Comparison of ENCODE assay signal across 20 mouse cellular contexts in the genomic region with DNA sequence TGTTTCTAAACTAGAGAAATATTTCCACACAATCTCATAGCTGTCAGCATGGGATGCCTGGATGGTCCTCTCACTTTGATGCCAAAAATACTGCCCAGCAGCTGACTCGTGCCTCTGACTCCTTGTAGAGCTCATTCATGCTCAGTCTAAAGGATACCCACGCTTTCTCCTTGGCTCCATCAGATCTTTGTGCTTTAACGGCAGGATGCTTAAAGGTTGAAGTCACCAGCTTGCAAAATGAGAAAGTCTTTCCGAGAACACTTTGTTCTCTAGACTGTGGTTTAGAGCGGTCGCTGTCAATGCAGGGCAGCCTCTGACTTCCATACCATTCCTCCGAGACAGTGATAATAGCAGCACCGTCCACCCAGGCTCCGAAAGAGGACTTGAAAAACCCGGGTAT.
A peak's percentile ranks its signal among the peaks of the same experiment; 100 is the strongest.
DNase-seq lines count a peak whose midpoint lies in the region; ATAC-seq and TF ChIP-seq lines count a peak whose summit lies in the region.
"Had no signal": no experiment of that assay in that cellular context is flagged by ENCODE, and none has a peak within 500 bp of the region (broad histone marks: within the 10 kb centered on the region; RNA-seq: fewer than 3 reads in every experiment).

No protein-coding gene starts in this region.

- DNase-seq in heart, adult 2 months: no peak
- no peak for DNase-seq in heart, adult 9 months (ENCODE audit: low spot score in 2 of 2)
- DNase-seq in midbrain, embryonic 14.5 days: no peak
- no peak for DNase-seq in cerebellum, postnatal 14 days
- no peak for DNase-seq in embryo, embryonic 10 days (ENCODE audit: low spot score)
- no peak for DNase-seq in kidney, adult 18-20 months
- DNase-seq: adrenal gland, adult 8-10 months; cerebellum, adult 8-10 months; spleen, adult 18-20 months had no signal

- ATAC-seq in midbrain, embryonic 15.5 days (replicated peaks): 0 out of 2 replicates have a peak, but pooled peaks have one; percentile 49
- ATAC-seq in midbrain, embryonic 14.5 days (ENCODE audit: low FRiP score, low TSS enrichment): no peak
- no peak; the same call in 1 of the 2 replicates for ATAC-seq in heart, embryonic 15.5 days (replicated peaks; ENCODE audit: insufficient number of reproducible peaks, insufficient read depth, low FRiP score, low read depth)
- ATAC-seq: intestine, postnatal 0 days had no signal

- WGBS in heart, adult 2 months: 34% methylated on average over 10 of the region's 10 CpGs
- WGBS in midbrain, embryonic 15.5 days: 77% methylated on average over 10 of the region's 10 CpGs
- WGBS in midbrain, embryonic 14.5 days: 83% methylated on average over 10 of the region's 10 CpGs
- 21% methylated on average over 10 of the region's 10 CpGs for WGBS in heart, embryonic 15.5 days

- TF ChIP-seq CTCF in heart, adult 2 months (IDR thresholded peaks at IDR 0.05): no peak

- no peak overlapping the region for H3K4me2 ChIP-seq in midbrain, embryonic 15.5 days
- H3K4me2 ChIP-seq in midbrain, embryonic 14.5 days (ENCODE audit: low read length): no peak overlapping the region
- peak overlapping the region; percentile 45 for H3K4me2 ChIP-seq in heart, embryonic 15.5 days
- H3K4me2 ChIP-seq: hindbrain, embryonic 15.5 days; liver, embryonic 11.5 days; lung, embryonic 14.5 days; neural tube, embryonic 12.5 days; stomach, embryonic 15.5 days had no signal

- no peak overlapping the region for H3K9ac ChIP-seq in heart, adult 2 months (ENCODE audit: low read depth, low read length)
- no peak overlapping the region for H3K9ac ChIP-seq in midbrain, embryonic 15.5 days
- H3K9ac ChIP-seq in midbrain, embryonic 14.5 days (replicated peaks; ENCODE audit: low read length): no peak overlapping the region
- no peak overlapping the region for H3K9ac ChIP-seq in heart, embryonic 15.5 days
- H3K9ac ChIP-seq: hindbrain, embryonic 15.5 days; lung, embryonic 14.5 days; neural tube, embryonic 12.5 days; stomach, embryonic 15.5 days had no signal

- H3K9me3 ChIP-seq in midbrain, embryonic 15.5 days: no peaks in the 10 kb centered on the region
- H3K9me3 ChIP-seq in midbrain, embryonic 14.5 days (ENCODE audit: control insufficient read depth, low read length): no peaks in the 10 kb centered on the region
- H3K9me3 ChIP-seq in heart, embryonic 15.5 days (replicated peaks): no peaks in the 10 kb centered on the region
- H3K9me3 ChIP-seq: hindbrain, embryonic 15.5 days; limb, embryonic 10.5 days; megakaryocyte, embryonic 14.5 days; neural tube, embryonic 12.5 days; stomach, embryonic 15.5 days had no signal

- TF ChIP-seq POLR2A in heart, adult 2 months (IDR thresholded peaks at IDR 0.05; ENCODE audit: insufficient read depth, low read depth, low read length): no peak

- peaks cover 18% of the 10 kb centered on the region for H3K4me1 ChIP-seq in heart, adult 2 months (ENCODE audit: control insufficient read depth, insufficient read depth, low read length)
- H3K4me1 ChIP-seq in midbrain, embryonic 15.5 days: no peaks in the 10 kb centered on the region
- H3K4me1 ChIP-seq in midbrain, embryonic 14.5 days (ENCODE audit: control insufficient read depth, insufficient read depth, low read length): no peaks in the 10 kb centered on the region
- H3K4me1 ChIP-seq in heart, embryonic 15.5 days (replicated peaks): peaks cover 65% of the 10 kb centered on the region
- H3K4me1 ChIP-seq: hindbrain, embryonic 15.5 days; megakaryocyte, embryonic 14.5 days had no signal

- peak overlapping the region; percentile 21 for H3K27ac ChIP-seq in heart, adult 2 months
- no peak overlapping the region for H3K27ac ChIP-seq in midbrain, embryonic 15.5 days
- H3K27ac ChIP-seq in midbrain, embryonic 14.5 days (replicated peaks; ENCODE audit: low read depth, low read length): no peak overlapping the region
- H3K27ac ChIP-seq in heart, embryonic 15.5 days: peak overlapping the region; percentile 61
- H3K27ac ChIP-seq: hindbrain, embryonic 15.5 days; kidney, postnatal 0 days; neural tube, embryonic 12.5 days; stomach, embryonic 15.5 days had no signal

- H3K4me3 ChIP-seq in heart, adult 2 months: no peak overlapping the region
- no peak overlapping the region for H3K4me3 ChIP-seq in midbrain, embryonic 15.5 days
- no peak overlapping the region for H3K4me3 ChIP-seq in midbrain, embryonic 14.5 days (replicated peaks; ENCODE audit: low read depth, low read length)
- H3K4me3 ChIP-seq in heart, embryonic 15.5 days: no peak overlapping the region
- H3K4me3 ChIP-seq: hindbrain, embryonic 15.5 days; limb, embryonic 10.5 days; megakaryocyte, embryonic 14.5 days; neural tube, embryonic 12.5 days; stomach, embryonic 15.5 days had no signal

- H3K27me3 ChIP-seq in heart, adult 2 months (ENCODE audit: control insufficient read depth, insufficient read depth, low read length): no peaks in the 10 kb centered on the region
- H3K27me3 ChIP-seq in midbrain, embryonic 15.5 days (replicated peaks): no peaks in the 10 kb centered on the region
- H3K27me3 ChIP-seq in midbrain, embryonic 14.5 days (ENCODE audit: control insufficient read depth, insufficient read depth, low read length): no peaks in the 10 kb centered on the region
- H3K27me3 ChIP-seq in heart, embryonic 15.5 days: no peaks in the 10 kb centered on the region
- H3K27me3 ChIP-seq: hindbrain, embryonic 15.5 days; neural tube, embryonic 12.5 days; stomach, embryonic 15.5 days had no signal

- peaks cover 2% of the 10 kb centered on the region; the same call in 1 of the 2 replicates for H3K36me3 ChIP-seq in heart, adult 2 months (ENCODE audit: control insufficient read depth, insufficient read depth, low read length)
- no peaks in the 10 kb centered on the region for H3K36me3 ChIP-seq in midbrain, embryonic 15.5 days (replicated peaks)
- H3K36me3 ChIP-seq in midbrain, embryonic 14.5 days (ENCODE audit: control insufficient read depth, insufficient read depth, low read length): no peaks in the 10 kb centered on the region
- no peaks in the 10 kb centered on the region for H3K36me3 ChIP-seq in heart, embryonic 15.5 days
- H3K36me3 ChIP-seq: hindbrain, embryonic 15.5 days; neural tube, embryonic 12.5 days; stomach, embryonic 15.5 days had no signal

- TF ChIP-seq EP300 in heart, adult 2 months (IDR thresholded peaks at IDR 0.05; ENCODE audit: insufficient read depth, low read depth, low read length): no peak

- H3K79me2 ChIP-seq in heart, adult 2 months (replicated peaks; ENCODE audit: control insufficient read depth, insufficient read depth, low read length): 0 out of 2 replicates have a peak, but pooled peaks cover 1% of the 10 kb centered on the region

- intact Hi-C loops in heart, adult 2 months (cut with DNase I): loop anchor here (5.0 kb wide), 1 partner anchor 41 kb away; no protein-coding TSS in a partner anchor

Comparison
In these comparisons a context has a peak if more than half of its experiments do, and no peak if none do; other contexts are left out.
1. H3K27ac ChIP-seq: peak in heart, adult 2 months (single experiment) and heart, embryonic 15.5 days (single experiment); none in midbrain, embryonic 15.5 days (single experiment) and midbrain, embryonic 14.5 days (single experiment).